Mouse (Mus musculus): ENCODE results near the gene Wnt1. TPM values are rescaled to one million over a fixed set of nuclear protein-coding genes. Genes with fewer than 3 reads are reported as not detected.
A peak's percentile ranks its signal among the peaks of the same experiment; 100 is the strongest.
"Not testable (repeated sequence)": the region's sequence is repeated elsewhere in the genome, so short reads cannot be mapped to it uniquely, and the experiment has no call there.

Gene Wnt1
- 1.0 and 2.0 TPM in 2 replicates for polyA plus RNA-seq (2015; fragmentation: Nextera tagmentation; extraction: Ambion mirVana)

DNA sequence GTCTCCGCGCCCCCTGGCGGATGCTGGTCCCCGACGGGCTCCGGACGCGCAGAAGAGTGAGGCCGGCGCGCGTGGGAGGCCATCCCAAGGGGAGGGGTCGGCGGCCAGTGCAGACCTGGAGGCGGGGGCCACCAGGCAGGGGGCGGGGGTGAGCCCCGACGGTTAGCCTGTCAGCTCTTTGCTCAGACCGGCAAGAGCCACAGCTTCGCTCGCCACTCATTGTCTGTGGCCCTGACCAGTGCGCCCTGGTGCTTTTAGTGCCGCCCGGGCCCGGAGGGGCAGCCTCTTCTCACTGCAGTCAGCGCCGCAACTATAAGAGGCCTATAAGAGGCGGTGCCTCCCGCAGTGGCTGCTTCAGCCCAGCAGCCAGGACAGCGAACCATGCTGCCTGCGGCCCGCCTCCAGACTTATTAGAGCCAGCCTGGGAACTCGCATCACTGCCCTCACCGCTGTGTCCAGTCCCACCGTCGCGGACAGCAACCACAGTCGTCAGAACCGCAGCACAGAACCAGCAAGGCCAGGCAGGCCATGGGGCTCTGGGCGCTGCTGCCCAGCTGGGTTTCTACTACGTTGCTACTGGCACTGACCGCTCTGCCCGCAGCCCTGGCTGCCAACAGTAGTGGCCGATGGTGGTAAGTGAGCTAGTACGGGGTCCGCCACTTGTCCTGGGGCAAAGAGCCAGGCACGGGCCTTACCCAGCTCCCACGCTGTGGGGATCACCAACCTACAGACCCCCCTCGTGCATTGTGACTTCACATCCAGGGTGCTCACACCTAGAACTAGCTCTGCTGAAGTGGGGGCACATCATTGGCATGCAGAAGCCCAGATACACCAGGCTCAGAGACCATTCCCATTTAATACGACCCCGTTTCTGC, at the start of gene Wnt1:
TSS of gene Wnt1 (plus strand) at position 197 of the 875 bp plus-strand sequence.
- Histone ChIP-seq H3K4me2 (peak within 1 kb of the TSS; percentile 44), H3K4me1 (peaks cover 38% of the 10 kb centered on the region), H3K36me3 (no peaks in the 10 kb centered on the region), H3K27me3 (replicated peaks) (peaks cover 91% of the 10 kb centered on the region), H3K9me3 (replicated peaks) (no peaks in the 10 kb centered on the region), H3K9ac (replicated peaks) (no peak within 1 kb of the TSS), H3K4me3 (replicated peaks) (peak within 1 kb of the TSS; percentile 25), H3K27ac (replicated peaks) (no peak within 1 kb of the TSS)
- WGBS: 3% methylated on average over 42 of the region's 51 CpGs
- no peak for ATAC-seq (ENCODE audit: low FRiP score)

- no peak overlapping the region for H3K4me3 ChIP-seq (replicated peaks)
- H3K4me2 ChIP-seq: no peak overlapping the region
- peaks cover 58% of the 10 kb centered on the region for H3K36me3 ChIP-seq
- no peaks in the 10 kb centered on the region for H3K27me3 ChIP-seq (replicated peaks)
- no peaks in the 10 kb centered on the region for H3K4me1 ChIP-seq
- H3K27ac ChIP-seq (replicated peaks): no peak overlapping the region
- no peaks in the 10 kb centered on the region for H3K9me3 ChIP-seq (replicated peaks)
- ATAC-seq (ENCODE audit: low FRiP score): no peak
- H3K9ac ChIP-seq (replicated peaks): no peak overlapping the region
- 88% methylated on average over 8 of the region's 8 CpGs for WGBS
These were observed 49.4 kb upstream of the Wnt1 start for GRCm38 (mm10) chr15:98740219-98740618.

DNA sequence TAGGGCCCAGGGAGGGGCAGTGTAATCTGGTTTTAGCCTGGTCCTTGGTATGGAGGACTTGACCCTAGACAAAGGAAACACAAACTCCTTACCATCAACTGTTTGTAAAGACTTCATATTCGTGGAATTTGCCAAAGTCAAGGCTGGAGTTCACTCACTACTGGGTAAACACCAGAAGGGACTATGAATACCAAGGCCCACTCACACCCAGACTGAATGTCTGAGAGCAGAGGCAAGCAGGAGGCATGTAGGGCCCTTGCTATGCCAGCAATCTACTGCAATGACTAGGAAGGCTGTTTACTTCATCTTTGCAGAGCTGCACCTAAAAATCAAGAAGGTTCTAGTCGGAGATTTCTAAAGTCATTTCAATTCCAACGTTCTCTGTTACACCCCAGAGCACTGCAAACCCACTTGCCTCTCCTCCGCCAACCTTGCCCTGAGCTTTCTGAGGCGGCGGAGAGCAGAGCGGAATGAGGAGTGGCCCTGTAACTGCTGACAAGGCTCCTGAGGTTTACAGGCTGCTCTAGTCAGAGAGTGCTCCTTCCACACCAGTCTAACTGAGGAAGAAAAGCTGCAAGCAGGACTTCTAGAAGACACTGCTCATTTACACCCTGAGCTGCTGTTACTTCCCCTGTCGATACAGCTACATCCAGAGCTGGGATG, 46.8 kb upstream of the Wnt1 start:
- Histone ChIP-seq H3K27ac (replicated peaks) (no peak overlapping the region), H3K4me3 (replicated peaks) (no peak overlapping the region), H3K36me3 (peaks cover 43% of the 10 kb centered on the region), H3K4me1 (peaks cover 12% of the 10 kb centered on the region), H3K9me3 (replicated peaks) (no peaks in the 10 kb centered on the region), H3K4me2 (no peak overlapping the region), H3K9ac (replicated peaks) (no peak overlapping the region), H3K27me3 (replicated peaks) (no peaks in the 10 kb centered on the region)
- ATAC-seq (ENCODE audit: low FRiP score): no peak
- WGBS: 88% methylated on average over 8 of the region's 8 CpGs

- not testable (repeated sequence) for H3K27me3 ChIP-seq (replicated peaks); H3K27ac ChIP-seq (replicated peaks); ATAC-seq (ENCODE audit: low FRiP score); H3K4me2 ChIP-seq; H3K9ac ChIP-seq (replicated peaks); H3K4me3 ChIP-seq (replicated peaks); H3K9me3 ChIP-seq (replicated peaks)
- H3K36me3 ChIP-seq: peaks cover 40% of the 10 kb centered on the region
- 91% methylated on average over 3 of the region's 3 CpGs for WGBS
- H3K4me1 ChIP-seq: peaks cover 17% of the 10 kb centered on the region
These were observed 45.8 kb upstream of the Wnt1 start for GRCm38 (mm10) chr15:98743863-98744262.

- WGBS: 88% methylated on average over 10 of the region's 10 CpGs
- Histone ChIP-seq H3K9me3 (replicated peaks) (no peaks in the 10 kb centered on the region), H3K36me3 (peaks cover 17% of the 10 kb centered on the region), H3K4me3 (replicated peaks) (no peak overlapping the region), H3K4me2 (no peak overlapping the region), H3K27me3 (replicated peaks) (no peaks in the 10 kb centered on the region), H3K4me1 (peaks cover 17% of the 10 kb centered on the region), H3K9ac (replicated peaks) (no peak overlapping the region), H3K27ac (replicated peaks) (no peak overlapping the region)
- ATAC-seq (ENCODE audit: low FRiP score): no peak
These were observed 43.2 kb upstream of the Wnt1 start for GRCm38 (mm10) chr15:98746344-98746965.

DNA sequence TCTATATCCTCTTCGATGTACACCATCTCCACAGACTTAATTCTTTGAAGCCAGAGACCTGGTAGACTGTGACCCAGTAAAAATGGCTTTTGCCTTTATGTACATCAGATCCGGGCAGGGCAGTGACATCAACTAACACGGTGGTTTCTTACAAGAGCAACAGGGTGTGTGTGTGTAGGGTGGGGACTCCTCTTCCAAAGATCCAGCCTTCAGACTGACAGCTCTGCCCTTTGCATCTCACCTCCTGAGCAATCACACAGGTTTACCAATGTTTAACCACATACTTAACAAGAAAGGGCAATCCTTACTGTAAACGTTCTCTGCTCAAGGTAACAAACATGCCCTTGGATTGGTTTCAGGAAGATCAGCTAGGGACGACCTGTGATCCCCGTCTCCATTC, 42.4 kb upstream of the Wnt1 start:
- Histone ChIP-seq H3K27me3 (replicated peaks) (no peaks in the 10 kb centered on the region), H3K4me3 (replicated peaks) (no peak overlapping the region), H3K27ac (replicated peaks) (no peak overlapping the region), H3K4me1 (peaks cover 17% of the 10 kb centered on the region), H3K9me3 (replicated peaks) (no peaks in the 10 kb centered on the region), H3K9ac (replicated peaks) (no peak overlapping the region), H3K4me2 (no peak overlapping the region), H3K36me3 (peaks cover 9% of the 10 kb centered on the region)
- WGBS: 83% methylated on average over 6 of the region's 6 CpGs
- ATAC-seq (ENCODE audit: low FRiP score): no peak

- ATAC-seq (ENCODE audit: low FRiP score): no peak
- no peak overlapping the region for H3K4me2 ChIP-seq
These were observed 40.6 kb upstream of the Wnt1 start for GRCm38 (mm10) chr15:98749093-98749492.

GRCm38 (mm10) chr15:98753021-98753423, 36.6 kb upstream of the Wnt1 start:
- no peak for ATAC-seq (ENCODE audit: low FRiP score)
- 77% methylated on average over 8 of the region's 8 CpGs for WGBS
- Histone ChIP-seq H3K4me3 (replicated peaks) (no peak overlapping the region), H3K4me1 (peaks cover 16% of the 10 kb centered on the region), H3K27me3 (replicated peaks) (no peaks in the 10 kb centered on the region), H3K9me3 (replicated peaks) (no peaks in the 10 kb centered on the region), H3K4me2 (no peak overlapping the region), H3K36me3 (peaks cover 3% of the 10 kb centered on the region; the same call in 1 of the 2 replicates), H3K27ac (replicated peaks) (no peak overlapping the region), H3K9ac (replicated peaks) (no peak overlapping the region)

More at GRCm38 (mm10) chr15:98749093-98749492, 40.6 kb upstream of the Wnt1 start:
- 99% methylated on average over 2 of the region's 2 CpGs for WGBS
- H3K27ac ChIP-seq (replicated peaks): no peak overlapping the region
- H3K9ac ChIP-seq (replicated peaks): no peak overlapping the region
- H3K9me3 ChIP-seq (replicated peaks): no peaks in the 10 kb centered on the region
- no peak overlapping the region for H3K4me3 ChIP-seq (replicated peaks)
- peaks cover 21% of the 10 kb centered on the region for H3K4me1 ChIP-seq
- H3K36me3 ChIP-seq: peaks cover 6% of the 10 kb centered on the region; the same call in 1 of the 2 replicates
- H3K27me3 ChIP-seq (replicated peaks): no peaks in the 10 kb centered on the region

DNA sequence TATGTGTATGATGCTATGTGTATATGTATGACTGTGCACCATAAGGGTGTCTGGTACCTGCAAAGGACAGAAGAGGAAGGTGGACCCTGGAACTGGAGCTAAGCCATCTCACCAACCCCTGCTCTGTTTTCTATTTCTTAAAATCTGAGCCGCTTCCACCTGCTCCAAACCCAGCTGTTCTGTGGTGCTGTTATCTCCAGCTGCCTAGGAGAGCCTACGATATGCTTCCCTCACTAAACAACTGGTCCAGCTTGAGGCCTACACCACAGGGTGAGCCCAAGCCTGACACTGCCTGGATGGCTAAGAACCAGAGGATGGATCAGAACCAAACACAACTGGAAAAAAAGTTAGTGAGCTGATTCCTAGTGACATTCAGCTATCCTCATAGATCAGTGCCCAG, 35.5 kb upstream of the Wnt1 start:
- H3K4me2 ChIP-seq: no peak overlapping the region
- no peak overlapping the region for H3K27ac ChIP-seq (replicated peaks)
- WGBS: 87% methylated on average over 2 of the region's 2 CpGs
- no peaks in the 10 kb centered on the region for H3K9me3 ChIP-seq (replicated peaks)
- ATAC-seq (ENCODE audit: low FRiP score): no peak
- peaks cover 6% of the 10 kb centered on the region; the same call in 1 of the 2 replicates for H3K36me3 ChIP-seq
- H3K27me3 ChIP-seq (replicated peaks): no peaks in the 10 kb centered on the region
- no peak overlapping the region for H3K4me3 ChIP-seq (replicated peaks)
- no peak overlapping the region for H3K9ac ChIP-seq (replicated peaks)
- peaks cover 12% of the 10 kb centered on the region; the same call in 1 of the 2 replicates for H3K4me1 ChIP-seq

- peaks cover 31% of the 10 kb centered on the region for H3K4me1 ChIP-seq
- under 1% methylated on average over 21 of the region's 24 CpGs for WGBS
- peak overlapping the region; percentile 94 for H3K27ac ChIP-seq (replicated peaks)
These were observed 27.4 kb upstream of the Wnt1 start for GRCm38 (mm10) chr15:98762201-98762621.

GRCm38 (mm10) chr15:98762670-98763529, 26.8 kb upstream of the Wnt1 start, which contains the start of gene Arf3:
Gene Arf3 (minus strand): TSS chr15:98763214.
- Histone ChIP-seq H3K4me3 (replicated peaks) (peak within 1 kb of the TSS; percentile 100), H3K9me3 (replicated peaks) (no peaks in the 10 kb centered on the region), H3K4me2 (peak within 1 kb of the TSS; percentile 86), H3K36me3 (peaks cover 16% of the 10 kb centered on the region), H3K4me1 (peaks cover 31% of the 10 kb centered on the region), H3K9ac (replicated peaks) (peak within 1 kb of the TSS; percentile 96), H3K27me3 (replicated peaks) (peaks cover 17% of the 10 kb centered on the region), H3K27ac (replicated peaks) (peak within 1 kb of the TSS; percentile 94)
- WGBS: under 1% methylated on average over 63 of the region's 76 CpGs
- peak; percentile 95 for ATAC-seq (ENCODE audit: low FRiP score)

More at GRCm38 (mm10) chr15:98762201-98762621, 27.4 kb upstream of the Wnt1 start:
- Histone ChIP-seq H3K9ac (replicated peaks) (peak overlapping the region; percentile 96), H3K4me3 (replicated peaks) (peak overlapping the region; percentile 100), H3K9me3 (replicated peaks) (no peaks in the 10 kb centered on the region), H3K27me3 (replicated peaks) (peaks cover 15% of the 10 kb centered on the region), H3K36me3 (peaks cover 16% of the 10 kb centered on the region), H3K4me2 (peak overlapping the region; percentile 86)
- peak; percentile 68 for ATAC-seq (ENCODE audit: low FRiP score)
